Mouse (Mus musculus) thymus, postnatal 14 days (tissue): ENCODE data around the gene Gm47955.
"Not testable (repeated sequence)": the region's sequence is repeated elsewhere in the genome, so short reads cannot be mapped to it uniquely, and the experiment has no call there.

ENCODE experiments used
- DNase-seq: peaks from one replicate; pipeline ENCODE4 v3.0.0; 2021

Gene Gm47955

GRCm38 (mm10) chr1:82959870-82960385 is at the start of gene Gm47955:
TSS of gene Gm47955 (plus strand) at chr1:82960286.
- DNase-seq, result no peak

DNA sequence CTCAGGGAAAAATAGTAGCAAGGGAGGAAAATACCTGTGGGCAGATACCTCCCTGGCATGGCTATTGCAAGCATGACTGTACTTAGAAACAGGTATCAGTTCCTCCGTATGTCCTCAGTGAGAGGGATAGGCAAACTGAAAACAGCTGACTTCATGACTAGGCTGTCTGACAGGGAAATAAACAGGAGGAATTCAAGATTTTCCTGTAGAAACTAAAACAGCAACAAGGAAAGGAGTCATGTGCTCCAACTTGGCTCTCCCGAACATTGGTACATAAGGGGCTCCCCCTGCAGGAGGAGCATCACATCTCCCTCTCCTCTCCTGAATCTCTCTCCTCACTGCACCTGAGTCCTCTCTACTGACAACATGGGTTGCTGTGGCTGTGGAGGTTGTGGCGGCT is 47.1 kb upstream of the Gm47955 start, which contains the start of gene A030005L19Rik:
Gene A030005L19Rik (plus strand): TSS at position 301 of the 400 bp plus-strand sequence.
- no peak for DNase-seq

GRCm38 (mm10) chr1:82913434-82913833 is 46.7 kb upstream of the Gm47955 start:
- DNase-seq, result not testable (repeated sequence)

DNA sequence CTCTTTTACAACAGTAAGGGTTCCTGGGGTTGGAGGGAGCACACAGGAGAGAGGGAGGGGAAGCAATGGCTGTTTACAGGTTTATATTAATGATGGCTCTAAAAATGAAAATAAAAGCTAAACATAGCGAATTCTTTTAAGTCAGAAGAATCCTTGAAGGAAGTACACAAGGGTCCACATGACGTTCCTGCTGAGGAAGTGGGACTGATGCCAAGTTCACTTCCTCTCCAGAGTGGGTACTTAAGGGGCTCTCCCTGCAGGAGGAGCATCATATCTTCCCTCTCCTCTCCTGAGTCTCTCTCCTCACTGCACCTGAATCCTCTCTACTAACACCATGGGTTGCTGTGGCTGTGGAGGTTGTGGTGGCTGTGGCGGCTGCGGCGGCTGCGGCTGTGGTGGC is 35.4 kb upstream of the Gm47955 start, which contains the start of gene A030014E15Rik:
Gene A030014E15Rik (plus strand): TSS at position 268 of the 400 bp plus-strand sequence.
- no peak for DNase-seq

- not testable (repeated sequence) for DNase-seq
These were observed 29.5 kb upstream of the Gm47955 start for GRCm38 (mm10) chr1:82930558-82930957.

- DNase-seq, result not testable (repeated sequence)
These were observed 28.8 kb upstream of the Gm47955 start, which contains the start of gene Gm6217 for GRCm38 (mm10) chr1:82931326-82931725. TSS of gene Gm6217 (minus strand) at chr1:82931399.

- DNase-seq, result no peak
These were observed 21.4 kb upstream of the Gm47955 start for GRCm38 (mm10) chr1:82938666-82939065.

DNA sequence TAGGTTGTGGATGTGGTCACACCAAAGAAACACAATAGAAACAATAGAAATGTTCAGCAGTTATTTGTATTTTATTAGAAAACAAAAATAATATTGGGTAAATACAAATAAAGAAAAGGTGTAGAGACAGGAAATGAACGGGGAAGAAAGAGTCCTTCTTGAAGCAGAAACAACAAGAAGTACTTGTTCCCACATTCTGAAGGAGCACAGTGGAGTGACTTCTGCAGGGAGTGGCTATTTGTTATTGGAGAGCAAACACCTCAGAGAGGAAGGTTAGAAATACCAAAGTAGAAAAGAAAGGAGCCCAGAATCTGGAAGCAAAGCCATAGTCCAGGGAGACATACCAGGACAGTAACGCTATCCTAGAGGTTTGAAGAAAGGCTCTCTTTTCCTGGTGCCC is 17.6 kb upstream of the Gm47955 start:
- not testable (repeated sequence) for DNase-seq

GRCm38 (mm10) chr1:82943295-82943694 is 16.8 kb upstream of the Gm47955 start, which contains the start of gene A030003K21Rik:
TSS of gene A030003K21Rik (minus strand) at chr1:82943388.
- not testable (repeated sequence) for DNase-seq

GRCm38 (mm10) chr1:82946029-82946428 is 14.1 kb upstream of the Gm47955 start:
- peak; percentile 6 for DNase-seq

DNA sequence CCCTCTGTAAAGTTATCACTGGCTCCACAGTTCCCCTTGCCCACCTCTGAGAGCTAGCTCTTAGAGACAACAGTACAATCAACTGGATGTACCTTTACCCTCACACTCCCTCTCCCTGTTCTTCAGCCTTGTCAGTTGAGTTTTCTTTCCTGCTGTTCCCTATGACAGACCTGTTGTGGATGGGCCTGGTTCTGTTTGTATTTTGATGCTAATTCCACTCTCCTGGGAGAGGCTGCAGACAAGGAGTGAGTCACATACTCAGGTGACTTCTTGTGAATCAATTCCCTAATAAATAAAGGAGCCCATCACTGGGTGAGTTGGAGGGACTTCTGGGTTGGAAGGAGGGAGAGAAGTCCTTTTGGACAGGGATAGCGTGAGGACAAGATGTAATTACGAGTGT is 11.5 kb upstream of the Gm47955 start:
- no peak for DNase-seq

GRCm38 (mm10) chr1:82955913-82956312 is 4.2 kb upstream of the Gm47955 start, which contains the start of gene Gm7544:
TSS of gene Gm7544 (minus strand) at chr1:82956013.
- DNase-seq, result not testable (repeated sequence)

DNA sequence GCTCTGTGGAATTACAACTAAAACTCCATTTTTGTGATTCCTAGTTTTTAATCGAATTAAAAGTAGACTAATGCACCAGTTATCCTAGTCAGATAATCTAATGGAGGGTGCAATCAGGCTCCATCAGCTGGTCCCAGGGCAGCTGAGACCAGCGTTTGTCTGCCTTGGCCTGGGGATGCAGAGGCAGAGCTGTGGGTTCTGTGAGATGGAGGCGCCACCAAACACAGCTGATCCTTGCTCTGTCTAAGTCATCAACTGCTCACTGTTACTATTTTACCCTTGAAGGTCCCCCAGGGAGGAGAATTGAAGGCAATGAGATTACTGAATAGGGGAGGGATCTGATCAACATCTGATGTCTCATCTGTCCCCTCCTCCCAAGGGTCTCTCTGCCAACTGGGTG is 6.3 kb downstream of the Gm47955 start:
- no peak for DNase-seq

DNA sequence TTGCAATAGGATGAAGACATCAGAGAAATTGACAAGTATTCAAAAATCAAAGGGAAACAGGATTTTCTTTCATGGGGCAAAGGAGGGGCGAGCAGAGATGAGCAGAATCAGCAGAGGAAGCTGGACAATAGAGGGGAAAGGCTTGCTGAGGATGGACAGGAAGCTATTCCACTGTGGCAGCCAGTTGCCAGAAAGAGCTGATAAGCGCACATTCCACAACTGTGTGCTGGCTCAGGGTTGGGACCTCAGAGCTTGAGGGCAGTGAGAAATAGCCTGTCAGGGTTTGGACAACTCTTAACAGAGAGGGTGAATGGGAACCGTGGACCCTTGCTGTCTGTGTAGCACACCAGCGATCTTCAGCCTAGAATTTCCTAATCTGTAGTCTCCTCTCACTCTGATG is 12.0 kb downstream of the Gm47955 start:
- no peak for DNase-seq

DNA sequence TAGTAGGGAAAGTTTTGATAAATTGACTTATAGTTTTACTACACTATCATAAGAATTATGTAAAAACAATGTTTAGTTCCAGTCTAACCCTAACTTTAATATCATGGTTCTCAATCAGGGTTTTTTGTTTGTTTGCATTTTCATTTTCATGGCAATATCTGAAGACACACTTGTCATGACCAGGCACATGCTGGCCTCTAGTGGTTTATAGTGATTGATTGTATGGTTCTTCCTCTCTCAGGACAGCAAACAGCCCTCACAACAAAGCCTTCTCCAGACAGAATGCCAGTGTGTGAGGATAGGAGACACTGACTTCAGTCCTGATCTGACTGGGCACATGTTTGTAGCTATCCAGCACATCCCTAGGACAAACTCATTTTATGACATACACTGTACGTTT is 13.2 kb downstream of the Gm47955 start:
- DNase-seq, result no peak

- peak; percentile 44 for DNase-seq
These were observed 13.8 kb downstream of the Gm47955 start for GRCm38 (mm10) chr1:82973901-82974300.

GRCm38 (mm10) chr1:82974342-82974741 is 14.3 kb downstream of the Gm47955 start:
- no peak for DNase-seq

- DNase-seq, result peak; percentile 12
These were observed 15.7 kb downstream of the Gm47955 start for GRCm38 (mm10) chr1:82975750-82976149.

GRCm38 (mm10) chr1:82977840-82978239 is 17.8 kb downstream of the Gm47955 start:
- DNase-seq, result no peak

- no peak for DNase-seq
These were observed 26.7 kb downstream of the Gm47955 start for GRCm38 (mm10) chr1:82986738-82987137.

- peak; percentile 51 for DNase-seq
These were observed 27.6 kb downstream of the Gm47955 start for GRCm38 (mm10) chr1:82987530-82988198.

GRCm38 (mm10) chr1:82991062-82991461 is 31.0 kb downstream of the Gm47955 start:
- no peak for DNase-seq

DNA sequence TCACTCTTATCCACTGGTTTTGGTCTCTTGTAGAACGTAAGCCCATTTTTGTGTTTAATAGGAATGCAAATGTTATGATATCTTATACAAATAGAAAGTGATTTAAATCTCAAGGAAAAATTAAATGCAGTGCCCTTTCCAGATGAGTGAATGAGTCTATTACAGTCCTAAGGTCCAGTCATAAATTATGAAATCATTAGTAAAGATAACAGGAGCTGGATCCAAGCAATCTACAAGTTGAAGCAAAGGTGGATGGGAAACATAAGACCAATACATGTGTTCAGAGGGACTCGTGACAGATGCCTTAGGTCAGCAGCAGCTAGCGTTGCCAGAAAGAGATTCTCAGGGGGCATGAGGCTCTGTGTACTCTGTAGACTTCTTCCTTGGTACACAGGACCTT is 31.5 kb downstream of the Gm47955 start:
- no peak for DNase-seq

DNA sequence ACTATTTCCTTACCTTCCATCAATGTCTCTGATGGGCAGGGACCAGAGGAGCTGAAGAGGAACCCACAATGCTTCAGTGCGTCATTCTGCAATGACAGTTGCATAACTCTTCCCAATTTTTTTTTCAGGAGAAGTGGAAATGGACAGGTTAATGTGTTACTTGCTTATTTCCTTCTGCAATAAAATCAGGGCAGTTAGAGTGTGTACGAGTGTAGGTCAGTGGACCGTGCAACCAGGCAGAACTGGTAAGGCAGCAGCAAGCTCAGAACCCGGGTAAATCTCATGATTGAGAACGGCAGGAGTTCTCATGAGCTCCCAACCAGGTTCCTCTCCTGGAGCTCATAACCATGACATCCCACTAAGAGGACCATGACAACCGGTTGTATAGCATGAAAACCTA is 32.0 kb downstream of the Gm47955 start:
- no peak for DNase-seq
